Mouse (Mus musculus): Measurements from ENCODE around the gene Wdr73. TPM values are rescaled to one million over a fixed set of nuclear protein-coding genes. Genes with fewer than 3 reads are reported as not detected.
A peak's percentile ranks its signal among the peaks of the same experiment; 100 is the strongest.

The Wdr73 gene
- polyA plus RNA-seq, 1 experiment = 12.8 TPM

DNA sequence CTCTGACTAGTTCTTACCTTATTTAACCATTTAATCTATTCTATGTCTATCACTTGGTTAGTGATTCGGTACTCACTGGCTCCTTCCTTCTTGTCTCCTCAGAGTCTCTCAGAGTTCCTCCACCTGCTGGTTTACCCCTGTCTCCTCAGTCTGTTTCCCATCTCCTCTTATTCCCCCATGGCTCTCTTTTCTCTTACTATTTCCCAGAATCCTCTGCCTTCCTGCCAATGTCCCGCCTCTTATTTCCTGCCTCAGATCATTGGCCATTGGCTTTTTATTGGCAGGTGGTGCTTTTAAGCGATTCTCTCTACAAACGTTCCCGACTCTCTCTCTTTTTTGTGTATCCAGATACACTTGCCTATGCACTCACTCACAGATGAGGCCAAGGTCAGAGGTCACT, 54.4 kb downstream of the Wdr73 start:
- H3K4me1 ChIP-seq (ENCODE audit: control insufficient read depth, insufficient read depth, insufficient read length) = no peaks in the 10 kb centered on the region
- DNase-seq (ENCODE audit: low read depth in 1 of 2, low spot score in 2 of 2) = no peak
- H3K4me3 ChIP-seq (ENCODE audit: extremely low read depth, insufficient read depth, insufficient read length) = no peak overlapping the region
- TF ChIP-seq CTCF (IDR thresholded peaks at IDR 0.05; ENCODE audit: extremely low read depth, insufficient read depth, insufficient read length, insufficient replicate concordance) (no peak), POLR2A (IDR thresholded peaks at IDR 0.05; ENCODE audit: low read depth, low read length) (no peak)
- no peaks in the 10 kb centered on the region for H3K36me3 ChIP-seq (ENCODE audit: control insufficient read depth, insufficient read depth, low read length)
- H3K27me3 ChIP-seq (ENCODE audit: control insufficient read depth, insufficient read depth, low read length) = no peaks in the 10 kb centered on the region
- H3K27ac ChIP-seq (ENCODE audit: insufficient read depth, low read length) = no peak overlapping the region
- 89% methylated on average over 5 of the region's 5 CpGs for WGBS

- peak overlapping the region; percentile 50; the same call in 1 of the 2 replicates for H3K27ac ChIP-seq (ENCODE audit: insufficient read depth, low read length)
- peak overlapping the region; percentile 31; the same call in 1 of the 2 replicates for H3K4me3 ChIP-seq (ENCODE audit: extremely low read depth, insufficient read depth, insufficient read length)
- no peaks in the 10 kb centered on the region for H3K4me1 ChIP-seq (ENCODE audit: control insufficient read depth, insufficient read depth, insufficient read length)
- no peak for TF ChIP-seq POLR2A (IDR thresholded peaks at IDR 0.05; ENCODE audit: low read depth, low read length)
- WGBS = 82% methylated on average over 10 of the region's 10 CpGs
- H3K27me3 ChIP-seq (ENCODE audit: control insufficient read depth, insufficient read depth, low read length) = no peaks in the 10 kb centered on the region
- no peak for DNase-seq (ENCODE audit: low read depth in 1 of 2, low spot score in 2 of 2)
- H3K36me3 ChIP-seq (ENCODE audit: control insufficient read depth, insufficient read depth, low read length) = no peaks in the 10 kb centered on the region
Observed at GRCm38 (mm10) chr7:80846280-80846678, 54.8 kb downstream of the Wdr73 start.

GRCm38 (mm10) chr7:80845621-80846279, 55.3 kb downstream of the Wdr73 start:
- DNase-seq (ENCODE audit: low read depth in 1 of 2, low spot score in 2 of 2) = no peak
- TF ChIP-seq POLR2A (IDR thresholded peaks at IDR 0.05; ENCODE audit: low read depth, low read length) (no peak), CTCF (IDR thresholded peaks at IDR 0.05; ENCODE audit: extremely low read depth, insufficient read depth, insufficient read length, insufficient replicate concordance) (no peak)
- no peaks in the 10 kb centered on the region for H3K36me3 ChIP-seq (ENCODE audit: control insufficient read depth, insufficient read depth, low read length)
- WGBS = 69% methylated on average over 15 of the region's 15 CpGs
- peak overlapping the region; percentile 31; the same call in 1 of the 2 replicates for H3K4me3 ChIP-seq (ENCODE audit: extremely low read depth, insufficient read depth, insufficient read length)
- H3K4me1 ChIP-seq (ENCODE audit: control insufficient read depth, insufficient read depth, insufficient read length) = no peaks in the 10 kb centered on the region
- H3K27me3 ChIP-seq (ENCODE audit: control insufficient read depth, insufficient read depth, low read length) = no peaks in the 10 kb centered on the region
- H3K27ac ChIP-seq (ENCODE audit: insufficient read depth, low read length) = peak overlapping the region; percentile 50; the same call in 1 of the 2 replicates

DNA sequence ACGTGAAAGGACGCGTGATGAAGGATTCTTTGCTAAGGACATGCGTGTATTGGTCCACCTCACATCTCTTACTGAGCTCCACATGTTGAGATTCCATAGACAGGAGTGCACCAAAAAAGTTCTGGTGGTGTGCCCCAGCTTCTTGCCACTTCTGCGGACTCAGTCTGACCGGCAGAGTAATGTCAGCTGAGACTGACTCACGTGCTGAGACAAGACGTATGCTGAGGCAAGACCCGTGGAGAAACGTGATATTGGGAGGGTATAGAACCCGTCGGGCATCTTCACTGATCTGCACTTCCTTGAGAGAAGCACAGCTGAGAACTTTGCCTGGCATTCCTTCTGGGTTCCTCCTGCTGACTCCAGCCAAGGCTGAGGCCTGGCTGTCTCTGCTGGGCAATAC, 56.4 kb downstream of the Wdr73 start:
- no peaks in the 10 kb centered on the region for H3K36me3 ChIP-seq (ENCODE audit: control insufficient read depth, insufficient read depth, low read length)
- H3K4me1 ChIP-seq (ENCODE audit: control insufficient read depth, insufficient read depth, insufficient read length) = peaks cover 3% of the 10 kb centered on the region; the same call in 1 of the 2 replicates
- WGBS = 92% methylated on average over 12 of the region's 12 CpGs
- no peak for DNase-seq (ENCODE audit: low read depth in 1 of 2, low spot score in 2 of 2)
- H3K4me3 ChIP-seq (ENCODE audit: extremely low read depth, insufficient read depth, insufficient read length) = no peak overlapping the region
- no peak overlapping the region for H3K27ac ChIP-seq (ENCODE audit: insufficient read depth, low read length)
- TF ChIP-seq POLR2A (IDR thresholded peaks at IDR 0.05; ENCODE audit: low read depth, low read length) = no peak
- TF ChIP-seq CTCF (IDR thresholded peaks at IDR 0.05; ENCODE audit: extremely low read depth, insufficient read depth, insufficient read length, insufficient replicate concordance) = no peak
- H3K27me3 ChIP-seq (ENCODE audit: control insufficient read depth, insufficient read depth, low read length) = no peaks in the 10 kb centered on the region

- WGBS = 91% methylated on average over 8 of the region's 8 CpGs
- TF ChIP-seq POLR2A (IDR thresholded peaks at IDR 0.05; ENCODE audit: low read depth, low read length) = no peak
- no peak for TF ChIP-seq CTCF (IDR thresholded peaks at IDR 0.05; ENCODE audit: extremely low read depth, insufficient read depth, insufficient read length, insufficient replicate concordance)
- Histone ChIP-seq H3K36me3 (ENCODE audit: control insufficient read depth, insufficient read depth, low read length) (no peaks in the 10 kb centered on the region), H3K4me1 (ENCODE audit: control insufficient read depth, insufficient read depth, insufficient read length) (peaks cover 3% of the 10 kb centered on the region; the same call in 1 of the 2 replicates), H3K4me3 (ENCODE audit: extremely low read depth, insufficient read depth, insufficient read length) (no peak overlapping the region), H3K27ac (ENCODE audit: insufficient read depth, low read length) (no peak overlapping the region), H3K27me3 (ENCODE audit: control insufficient read depth, insufficient read depth, low read length) (no peaks in the 10 kb centered on the region)
- no peak for DNase-seq (ENCODE audit: low read depth in 1 of 2, low spot score in 2 of 2)
Observed at GRCm38 (mm10) chr7:80843910-80844640, 57.0 kb downstream of the Wdr73 start.

GRCm38 (mm10) chr7:80843176-80843575, 57.9 kb downstream of the Wdr73 start:
- Histone ChIP-seq H3K27ac (ENCODE audit: insufficient read depth, low read length) (no peak overlapping the region), H3K4me1 (ENCODE audit: control insufficient read depth, insufficient read depth, insufficient read length) (peaks cover 3% of the 10 kb centered on the region; the same call in 1 of the 2 replicates), H3K4me3 (ENCODE audit: extremely low read depth, insufficient read depth, insufficient read length) (no peak overlapping the region), H3K27me3 (ENCODE audit: control insufficient read depth, insufficient read depth, low read length) (no peaks in the 10 kb centered on the region), H3K36me3 (ENCODE audit: control insufficient read depth, insufficient read depth, low read length) (no peaks in the 10 kb centered on the region)
- WGBS = 85% methylated on average over 1 of the region's 1 CpGs
- TF ChIP-seq POLR2A (IDR thresholded peaks at IDR 0.05; ENCODE audit: low read depth, low read length) (no peak), CTCF (IDR thresholded peaks at IDR 0.05; ENCODE audit: extremely low read depth, insufficient read depth, insufficient read length, insufficient replicate concordance) (no peak)
- DNase-seq (ENCODE audit: low read depth in 1 of 2, low spot score in 2 of 2) = no peak

GRCm38 (mm10) chr7:80842132-80842531, 58.9 kb downstream of the Wdr73 start:
- Histone ChIP-seq H3K36me3 (ENCODE audit: control insufficient read depth, insufficient read depth, low read length) (no peaks in the 10 kb centered on the region), H3K27me3 (ENCODE audit: control insufficient read depth, insufficient read depth, low read length) (no peaks in the 10 kb centered on the region), H3K27ac (ENCODE audit: insufficient read depth, low read length) (no peak overlapping the region), H3K4me1 (ENCODE audit: control insufficient read depth, insufficient read depth, insufficient read length) (peaks cover 3% of the 10 kb centered on the region; the same call in 1 of the 2 replicates), H3K4me3 (ENCODE audit: extremely low read depth, insufficient read depth, insufficient read length) (no peak overlapping the region)
- no peak for TF ChIP-seq POLR2A (IDR thresholded peaks at IDR 0.05; ENCODE audit: low read depth, low read length)
- no peak for TF ChIP-seq CTCF (IDR thresholded peaks at IDR 0.05; ENCODE audit: extremely low read depth, insufficient read depth, insufficient read length, insufficient replicate concordance)
- 88% methylated on average over 5 of the region's 5 CpGs for WGBS
- no peak for DNase-seq (ENCODE audit: low read depth in 1 of 2, low spot score in 2 of 2)
